Mouse (Mus musculus) heart, embryonic 13.5 days (tissue): Measurements from ENCODE around the gene Pdgfa. TPM values are rescaled to one million over a fixed set of nuclear protein-coding genes. Genes with fewer than 3 reads are reported as not detected.

ENCODE experiments used
- ATAC-seq: fragments of 200-750 bp; cut with Nextera tagmentation; 2 replicates; pipeline ENCODE4 v1.8.0; 2017; ENCODE audit warnings: moderate TSS enrichment; ENCODE audit not compliant: insufficient number of reproducible peaks, low FRiP score, low TSS enrichment; ENCODE audit errors: extremely low read depth
- H3K27ac ChIP-seq: fragments of 300-500 bp; sonication (generic); replicated peaks from 2 replicates; pipeline ENCODE4 v1.5.1; 2015; ENCODE audit warnings: moderate library complexity, mild to moderate bottlenecking, inconsistent platforms
- H3K27me3 ChIP-seq: fragments of 300-500 bp; sonication (generic); replicated peaks from 2 replicates; pipeline ENCODE4 v1.6.1; 2015; ENCODE audit warnings: mild to moderate bottlenecking, inconsistent platforms
- H3K36me3 ChIP-seq: fragments of 300-500 bp; sonication (generic); 2 replicates; pipeline ENCODE4 v1.6.1; 2015; ENCODE audit warnings: mild to moderate bottlenecking, inconsistent platforms
- H3K4me1 ChIP-seq: fragments of 300-500 bp; sonication (generic); 2 replicates; pipeline ENCODE4 v1.6.1; 2015; ENCODE audit warnings: inconsistent platforms
- H3K4me2 ChIP-seq: fragments of 300-500 bp; sonication (generic); 2 replicates; pipeline ENCODE4 v1.6.1; 2015; ENCODE audit warnings: inconsistent platforms, mild to moderate bottlenecking, moderate library complexity
- H3K4me3 ChIP-seq: fragments of 300-500 bp; sonication (generic); 2 replicates; pipeline ENCODE4 v1.5.1; 2015; ENCODE audit warnings: moderate library complexity, mild to moderate bottlenecking, inconsistent platforms
- H3K9ac ChIP-seq: fragments of 300-500 bp; sonication (generic); 2 replicates; pipeline ENCODE4 v1.6.1; 2015; ENCODE audit warnings: inconsistent platforms, mild to moderate bottlenecking, moderate library complexity
- H3K9me3 ChIP-seq: fragments of 300-500 bp; sonication (generic); 2 replicates; pipeline ENCODE4 v1.6.1; 2016; ENCODE audit warnings: inconsistent platforms
- WGBS: fragments of 180-500 bp; shearing (Covaris S2); methylation state at CpG from one replicate; pipeline ENCODE4 v1.1.7; 2015; ENCODE audit warnings: mixed read lengths; 5-methylcytosine and 5-hydroxymethylcytosine counted together
- polyA plus RNA-seq: library from polyadenylated mRNA; unstranded; fragments of >200 nt; fragmentation: Nextera tagmentation; extraction: Ambion mirVana; gene quantifications from 2 replicates; pipeline ENCODE4 v1.2.1, GENCODE M21; 2015

Gene Pdgfa
- polyA plus RNA-seq = 39.8 and 42.1 TPM in 2 replicates

DNA sequence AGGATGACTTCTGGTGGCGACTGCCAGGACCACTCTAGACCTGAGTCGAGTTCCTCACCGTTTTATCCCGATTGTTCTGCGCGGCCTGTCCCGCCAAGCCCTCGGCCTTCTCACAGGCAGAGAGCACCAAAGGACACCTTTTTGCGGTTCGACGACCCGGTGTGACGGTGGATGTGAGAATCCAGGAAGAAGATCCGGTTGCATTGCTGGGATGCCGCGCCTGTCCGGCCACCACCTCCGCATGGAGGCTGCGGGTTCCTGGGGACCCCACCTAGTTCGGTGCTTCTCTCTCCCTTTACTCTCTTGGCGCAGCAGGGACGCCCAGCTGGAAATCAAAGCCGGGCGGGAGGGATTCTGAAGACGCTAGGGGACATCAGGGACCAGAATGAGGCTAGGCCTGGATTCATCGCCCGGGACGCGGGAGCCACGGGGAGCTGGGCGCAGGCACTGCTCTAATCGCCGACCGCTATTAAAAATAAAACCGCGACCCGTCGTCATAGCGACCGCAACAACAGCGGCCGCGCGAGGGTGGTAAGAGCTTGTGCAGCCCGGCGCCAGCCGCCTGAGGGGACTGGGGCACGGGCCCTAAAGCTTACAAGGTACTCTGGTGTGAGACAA lies at the start of gene Pdgfa:
Gene Pdgfa, minus strand, starts transcription at position 200 of the 618 bp plus-strand sequence.
- Histone ChIP-seq H3K4me3 (peak within 1 kb of the TSS; percentile 83), H3K9me3 (peaks cover 5% of the 10 kb centered on the region; the same call in 1 of the 2 replicates), H3K27ac (peak within 1 kb of the TSS; percentile 99), H3K27me3 (peaks cover 58% of the 10 kb centered on the region), H3K4me1 (peaks cover 56% of the 10 kb centered on the region), H3K4me2 (peak within 1 kb of the TSS; percentile 90), H3K9ac (peak within 1 kb of the TSS; percentile 96), H3K36me3 (no peaks in the 10 kb centered on the region)
- no peak for ATAC-seq
- 4% methylated on average over 48 of the region's 48 CpGs for WGBS

- 48% methylated on average over 5 of the region's 5 CpGs for WGBS
- Histone ChIP-seq H3K27me3 (no peaks in the 10 kb centered on the region; the same call in 1 of the 2 replicates), H3K9me3 (no peaks in the 10 kb centered on the region), H3K36me3 (no peaks in the 10 kb centered on the region), H3K9ac (no peak overlapping the region), H3K4me1 (peaks cover 21% of the 10 kb centered on the region), H3K4me2 (no peak overlapping the region), H3K4me3 (no peak overlapping the region), H3K27ac (no peak overlapping the region)
- ATAC-seq = no peak
These were observed 49.5 kb upstream of the Pdgfa start for GRCm38 (mm10) chr5:139046636-139047035.

DNA sequence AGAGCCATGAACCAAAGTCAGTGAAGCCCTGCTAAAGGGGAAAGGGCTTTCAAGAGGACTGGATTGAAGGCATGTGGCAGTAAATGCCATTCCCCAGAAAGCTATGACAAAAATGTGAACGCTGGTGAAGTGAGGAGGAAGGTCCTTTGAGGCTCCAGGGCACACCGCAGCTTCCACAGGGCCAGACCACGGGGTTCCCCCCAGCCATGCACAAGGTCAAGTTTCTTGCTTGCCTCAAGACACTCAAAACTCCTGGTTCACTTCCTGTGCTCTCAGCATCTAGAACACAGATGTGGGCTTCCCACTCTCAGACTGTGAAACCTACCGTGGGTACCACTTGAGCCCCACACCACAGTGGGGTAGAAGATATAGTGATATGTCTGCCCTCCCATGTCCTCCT lies 46.4 kb upstream of the Pdgfa start:
- Histone ChIP-seq H3K9ac (no peak overlapping the region), H3K4me1 (peaks cover 21% of the 10 kb centered on the region), H3K27me3 (no peaks in the 10 kb centered on the region; the same call in 1 of the 2 replicates), H3K27ac (0 out of 2 replicates have a peak overlapping the region, but pooled peaks have one; percentile 1), H3K36me3 (no peaks in the 10 kb centered on the region), H3K4me3 (no peak overlapping the region), H3K4me2 (no peak overlapping the region), H3K9me3 (no peaks in the 10 kb centered on the region)
- 34% methylated on average over 4 of the region's 4 CpGs for WGBS
- no peak for ATAC-seq

DNA sequence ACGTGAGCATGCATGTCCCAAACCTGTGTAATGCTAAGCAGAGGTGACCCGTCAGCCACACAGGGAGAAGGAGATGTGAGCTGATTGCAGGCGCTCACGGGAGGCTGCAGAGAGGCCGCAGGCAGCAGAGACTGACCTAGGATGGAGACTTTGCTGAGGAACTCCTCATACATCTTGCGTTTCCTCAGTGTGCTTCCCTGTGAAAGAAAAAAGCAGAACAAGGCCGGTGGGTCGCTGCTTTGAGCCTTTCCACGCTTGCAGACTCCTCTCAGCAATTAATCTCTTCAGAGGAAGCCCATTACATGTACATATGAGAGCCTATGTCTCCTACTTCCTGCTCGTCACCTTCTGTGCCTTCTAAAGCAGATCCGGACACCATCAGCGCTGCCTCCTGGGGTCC lies 45.1 kb upstream of the Pdgfa start:
- Histone ChIP-seq H3K27ac (no peak overlapping the region), H3K4me1 (peaks cover 21% of the 10 kb centered on the region), H3K36me3 (no peaks in the 10 kb centered on the region), H3K9ac (no peak overlapping the region), H3K4me2 (no peak overlapping the region), H3K27me3 (no peaks in the 10 kb centered on the region), H3K9me3 (no peaks in the 10 kb centered on the region), H3K4me3 (no peak overlapping the region)
- ATAC-seq = no peak
- WGBS = 71% methylated on average over 12 of the region's 12 CpGs

- H3K4me3 ChIP-seq = no peak overlapping the region
- H3K4me2 ChIP-seq = no peak overlapping the region
- peak overlapping the region; percentile 12; the same call in 1 of the 2 replicates for H3K9ac ChIP-seq
- peaks cover 21% of the 10 kb centered on the region for H3K4me1 ChIP-seq
- H3K27ac ChIP-seq = no peak overlapping the region
- H3K36me3 ChIP-seq = no peaks in the 10 kb centered on the region
- H3K9me3 ChIP-seq = no peaks in the 10 kb centered on the region
- 46% methylated on average over 2 of the region's 2 CpGs for WGBS
- no peak for ATAC-seq
- H3K27me3 ChIP-seq = no peaks in the 10 kb centered on the region
These were observed 38.0 kb upstream of the Pdgfa start for GRCm38 (mm10) chr5:139035171-139035570.

GRCm38 (mm10) chr5:139034746-139035145 lies 37.6 kb upstream of the Pdgfa start:
- H3K27me3 ChIP-seq = no peaks in the 10 kb centered on the region
- 53% methylated on average over 6 of the region's 6 CpGs for WGBS

GRCm38 (mm10) chr5:139033406-139034317 lies 36.5 kb upstream of the Pdgfa start:
- no peak for ATAC-seq
- H3K9me3 ChIP-seq = no peaks in the 10 kb centered on the region
- peaks cover 21% of the 10 kb centered on the region for H3K4me1 ChIP-seq
- H3K36me3 ChIP-seq = no peaks in the 10 kb centered on the region
- no peak overlapping the region for H3K27ac ChIP-seq
- no peak overlapping the region for H3K4me2 ChIP-seq
- 45% methylated on average over 14 of the region's 14 CpGs for WGBS
- H3K4me3 ChIP-seq = no peak overlapping the region
- H3K9ac ChIP-seq = peak overlapping the region; percentile 37; the same call in 1 of the 2 replicates
- no peaks in the 10 kb centered on the region for H3K27me3 ChIP-seq

More at GRCm38 (mm10) chr5:139034746-139035145, 37.6 kb upstream of the Pdgfa start:
- no peak overlapping the region for H3K9ac ChIP-seq
- no peak for ATAC-seq
- H3K4me1 ChIP-seq = peaks cover 21% of the 10 kb centered on the region
- no peaks in the 10 kb centered on the region for H3K36me3 ChIP-seq
- no peak overlapping the region for H3K27ac ChIP-seq
- no peak overlapping the region for H3K4me3 ChIP-seq
- H3K9me3 ChIP-seq = no peaks in the 10 kb centered on the region
- no peak overlapping the region for H3K4me2 ChIP-seq

DNA sequence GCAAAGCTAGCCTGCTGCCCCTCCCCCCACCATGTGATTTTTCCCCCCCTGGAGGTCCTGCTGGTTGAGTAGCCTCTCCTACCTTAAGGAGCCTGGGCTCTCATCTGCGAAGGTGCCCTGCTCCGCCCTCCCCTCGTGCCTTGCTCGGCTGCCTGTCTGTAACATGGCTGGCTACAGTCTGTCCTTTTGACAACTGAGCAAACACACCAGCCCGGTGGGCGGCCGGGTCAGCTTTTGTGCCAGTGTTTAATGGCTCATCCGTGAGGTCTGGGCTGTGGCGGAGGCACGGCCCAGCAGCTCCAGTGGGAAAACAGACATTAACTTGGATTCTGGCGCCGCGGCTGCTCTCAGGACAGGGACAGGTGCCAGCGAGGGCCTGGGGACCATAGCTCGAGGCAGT lies 30.4 kb upstream of the Pdgfa start:
- WGBS = 63% methylated on average over 15 of the region's 15 CpGs
- no peak overlapping the region for H3K27ac ChIP-seq
- no peaks in the 10 kb centered on the region for H3K36me3 ChIP-seq
- no peak overlapping the region for H3K4me2 ChIP-seq
- no peak overlapping the region for H3K9ac ChIP-seq
- H3K4me1 ChIP-seq = peaks cover 8% of the 10 kb centered on the region
- ATAC-seq = no peak
- no peaks in the 10 kb centered on the region for H3K9me3 ChIP-seq
- no peak overlapping the region for H3K4me3 ChIP-seq
- H3K27me3 ChIP-seq = no peaks in the 10 kb centered on the region

GRCm38 (mm10) chr5:139024351-139025105 lies 27.4 kb upstream of the Pdgfa start:
- Histone ChIP-seq H3K4me2 (no peak overlapping the region), H3K9me3 (no peaks in the 10 kb centered on the region), H3K36me3 (no peaks in the 10 kb centered on the region), H3K27ac (no peak overlapping the region), H3K4me3 (no peak overlapping the region), H3K27me3 (no peaks in the 10 kb centered on the region), H3K9ac (no peak overlapping the region), H3K4me1 (peaks cover 8% of the 10 kb centered on the region)
- 42% methylated on average over 12 of the region's 12 CpGs for WGBS
- no peak for ATAC-seq

DNA sequence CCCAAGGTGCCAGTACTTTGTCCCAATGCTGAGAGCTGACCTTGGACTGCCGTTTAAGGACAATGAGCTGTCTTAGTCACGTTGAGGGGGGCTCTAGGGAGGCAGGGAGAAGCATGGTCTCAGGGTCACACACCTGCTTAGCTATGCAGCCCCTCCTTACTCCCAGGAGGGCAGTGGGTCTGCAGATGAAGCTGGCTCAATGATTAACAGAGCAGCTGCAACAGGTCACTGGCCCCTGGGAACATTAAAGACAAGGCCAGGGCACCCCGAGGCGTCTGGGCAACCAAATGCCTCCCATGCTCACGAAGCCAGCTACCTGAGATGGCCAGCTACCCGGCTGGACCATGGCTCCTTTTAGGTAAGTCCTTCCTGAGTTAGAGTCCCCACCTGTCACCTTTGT lies 23.4 kb upstream of the Pdgfa start:
- no peak overlapping the region for H3K4me2 ChIP-seq
- no peak overlapping the region for H3K4me3 ChIP-seq
- no peak for ATAC-seq
- H3K27ac ChIP-seq = no peak overlapping the region
- H3K9me3 ChIP-seq = no peaks in the 10 kb centered on the region
- H3K36me3 ChIP-seq = no peaks in the 10 kb centered on the region
- no peak overlapping the region for H3K9ac ChIP-seq
- H3K27me3 ChIP-seq = no peaks in the 10 kb centered on the region
- peaks cover 24% of the 10 kb centered on the region for H3K4me1 ChIP-seq
- 68% methylated on average over 6 of the region's 6 CpGs for WGBS
